Comparison of ENCODE assay signal across 19 mouse cellular contexts in genomic region chr16:73537541-73537940, GRCm38 (mm10).
"Had no signal": no experiment of that assay in that cellular context is flagged by ENCODE, and none has a peak within 500 bp of the region (broad histone marks: within the 10 kb centered on the region; RNA-seq: fewer than 3 reads in every experiment).

No protein-coding gene starts in this region.

- H3K9me3 ChIP-seq: midbrain, embryonic 10.5 days; midbrain, embryonic 12.5 days; neural tube, embryonic 13.5 days; neural tube, embryonic 15.5 days had no signal

- DNase-seq: lung, adult 18-20 months; lung, embryonic 14.5 days; lung, postnatal 10 days; lung, postnatal 4 days; midbrain, embryonic 14.5 days; retina, postnatal 1 day; right cerebral cortex, adult 18-20 months; right cerebral cortex, postnatal 25 days; right cerebral cortex, postnatal 4 days; spleen, adult 18-20 months; thymus, adult 18-20 months; thymus, postnatal 14 days; thymus, postnatal 4 days had no signal

- H3K27ac ChIP-seq: midbrain, embryonic 10.5 days; midbrain, embryonic 12.5 days; neural tube, embryonic 13.5 days; neural tube, embryonic 15.5 days had no signal

- H3K4me2 ChIP-seq: lung, embryonic 14.5 days; midbrain, embryonic 12.5 days; neural tube, embryonic 13.5 days; neural tube, embryonic 15.5 days had no signal

- H3K4me3 ChIP-seq: midbrain, embryonic 10.5 days; midbrain, embryonic 12.5 days; myocyte; neural tube, embryonic 13.5 days; neural tube, embryonic 15.5 days had no signal

- H3K27me3 ChIP-seq: midbrain, embryonic 12.5 days; neural tube, embryonic 13.5 days; neural tube, embryonic 15.5 days had no signal

- H3K9ac ChIP-seq: lung, embryonic 14.5 days; midbrain, embryonic 12.5 days; neural tube, embryonic 13.5 days; neural tube, embryonic 15.5 days had no signal

- ATAC-seq: midbrain, embryonic 16.5 days had no signal

- H3K36me3 ChIP-seq: midbrain, embryonic 10.5 days; midbrain, embryonic 12.5 days; neural tube, embryonic 13.5 days; neural tube, embryonic 15.5 days had no signal

- H3K4me1 ChIP-seq: midbrain, embryonic 10.5 days; midbrain, embryonic 12.5 days; neural tube, embryonic 13.5 days; neural tube, embryonic 15.5 days had no signal
